Mouse (Mus musculus) layer of hippocampus, adult 9-10 months (tissue): ENCODE measurements around the gene Ropn1.
A peak's percentile ranks its signal among the peaks of the same experiment; 100 is the strongest.
"Not testable (repeated sequence)": the region's sequence is repeated elsewhere in the genome, so short reads cannot be mapped to it uniquely, and the experiment has no call there.

ENCODE experiments used
- DNase-seq: peaks from one replicate; pipeline ENCODE4 v3.0.0; 2022; ENCODE audit warnings: low spot score

Ropn1 gene

DNA sequence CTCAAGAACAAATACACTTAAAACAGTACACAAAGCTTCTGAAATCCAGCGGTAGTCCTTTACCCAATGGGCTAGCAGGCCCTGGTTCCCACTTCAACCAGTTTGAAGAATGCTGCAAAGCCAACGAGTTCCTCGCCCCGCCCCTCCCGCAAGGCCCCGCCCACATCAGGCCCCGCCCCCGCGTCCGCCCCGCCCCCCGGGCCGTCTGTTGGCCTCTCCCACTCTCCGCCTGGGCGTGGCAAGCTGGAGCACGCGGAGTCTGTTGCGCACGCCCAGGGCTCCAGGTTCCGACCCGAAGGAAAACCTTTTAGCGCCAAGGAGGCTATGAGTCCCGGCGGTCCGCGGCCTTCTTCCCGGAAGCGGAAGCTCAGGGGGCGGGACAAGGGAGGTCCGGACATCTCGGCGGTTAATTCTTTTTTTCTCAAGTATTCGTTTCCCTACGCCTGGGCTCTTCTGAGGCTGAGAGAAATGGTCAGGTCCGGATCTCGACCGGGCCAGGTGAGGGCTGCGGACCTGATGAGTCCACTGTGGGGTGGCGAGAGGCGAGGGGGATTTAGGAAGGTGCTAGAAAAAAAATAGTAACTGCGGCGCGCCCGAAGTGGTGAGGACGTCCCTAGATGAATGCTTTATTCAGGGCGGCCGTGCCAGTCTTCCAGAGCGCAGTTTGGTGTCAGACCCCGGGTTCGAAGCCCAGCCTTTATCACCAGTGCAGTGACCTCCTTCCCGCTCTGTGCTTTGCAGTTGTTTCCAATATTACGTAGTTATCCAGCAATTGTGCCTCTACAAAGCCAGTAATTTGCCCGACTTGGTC is 40.8 kb downstream of the Ropn1 start, which contains the start of gene Ccdc14:
Gene Ccdc14 (plus strand): TSS at position 283 of the 811 bp plus-strand sequence.
- DNase-seq = peak; percentile 35

DNA sequence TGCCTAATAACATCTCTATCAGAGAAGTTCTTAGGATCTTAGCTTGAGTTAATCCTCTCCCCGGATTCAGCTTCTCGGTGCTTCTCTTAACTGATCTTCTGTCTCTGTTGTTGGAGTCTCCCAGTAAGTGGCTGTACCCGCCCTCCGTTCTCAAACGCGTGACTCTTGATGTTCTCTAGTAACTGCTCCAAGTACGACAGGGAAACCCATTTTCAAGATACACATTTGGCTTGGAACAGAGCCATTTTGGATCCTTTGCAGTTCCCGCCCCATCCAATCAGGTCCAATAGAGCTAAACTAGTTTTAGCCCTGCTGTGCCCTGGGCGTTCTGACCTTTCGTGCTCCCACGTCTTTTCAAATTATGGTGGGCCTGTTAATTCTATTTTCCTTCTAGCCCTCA is 41.4 kb downstream of the Ropn1 start:
- no peak for DNase-seq

DNA sequence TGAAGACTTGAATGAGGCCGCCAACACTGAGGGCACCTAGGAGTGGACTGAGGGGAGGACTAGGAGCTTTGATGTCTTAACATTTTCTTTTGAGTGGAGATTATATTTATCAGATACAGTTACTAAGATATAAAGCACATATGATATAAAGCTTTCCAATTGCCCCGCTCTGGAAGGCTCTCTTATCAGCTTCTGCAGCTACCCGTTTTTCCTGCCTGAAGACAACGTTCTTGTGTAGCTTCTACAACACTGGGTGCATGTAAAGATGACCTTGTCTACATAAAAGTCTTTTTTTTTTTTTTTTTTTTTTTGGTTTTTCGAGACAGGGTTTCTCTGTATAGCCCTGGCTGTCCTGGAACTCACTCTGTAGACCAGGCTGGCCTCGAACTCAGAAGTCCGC is 44.8 kb downstream of the Ropn1 start:
- DNase-seq = no peak

DNA sequence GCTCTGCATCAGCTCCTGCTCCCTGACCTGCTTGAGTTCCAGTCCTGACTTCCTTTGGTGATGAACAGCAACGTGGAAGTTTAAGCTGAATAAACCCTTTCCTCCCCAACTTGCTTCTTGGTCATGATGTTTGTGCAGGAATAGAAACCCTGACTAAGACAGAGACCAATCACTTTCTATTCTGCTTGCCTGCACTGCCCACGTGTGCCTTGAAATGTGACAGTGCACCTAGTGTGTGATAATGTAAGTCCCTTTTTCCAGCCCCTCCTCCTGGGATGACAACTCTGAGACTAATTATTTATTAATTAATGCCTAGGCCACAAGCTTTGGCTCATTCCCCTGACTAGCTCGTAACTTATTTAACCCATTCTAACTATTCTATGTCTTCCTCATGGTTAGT is 49.0 kb downstream of the Ropn1 start:
- DNase-seq = not testable (repeated sequence)

DNA sequence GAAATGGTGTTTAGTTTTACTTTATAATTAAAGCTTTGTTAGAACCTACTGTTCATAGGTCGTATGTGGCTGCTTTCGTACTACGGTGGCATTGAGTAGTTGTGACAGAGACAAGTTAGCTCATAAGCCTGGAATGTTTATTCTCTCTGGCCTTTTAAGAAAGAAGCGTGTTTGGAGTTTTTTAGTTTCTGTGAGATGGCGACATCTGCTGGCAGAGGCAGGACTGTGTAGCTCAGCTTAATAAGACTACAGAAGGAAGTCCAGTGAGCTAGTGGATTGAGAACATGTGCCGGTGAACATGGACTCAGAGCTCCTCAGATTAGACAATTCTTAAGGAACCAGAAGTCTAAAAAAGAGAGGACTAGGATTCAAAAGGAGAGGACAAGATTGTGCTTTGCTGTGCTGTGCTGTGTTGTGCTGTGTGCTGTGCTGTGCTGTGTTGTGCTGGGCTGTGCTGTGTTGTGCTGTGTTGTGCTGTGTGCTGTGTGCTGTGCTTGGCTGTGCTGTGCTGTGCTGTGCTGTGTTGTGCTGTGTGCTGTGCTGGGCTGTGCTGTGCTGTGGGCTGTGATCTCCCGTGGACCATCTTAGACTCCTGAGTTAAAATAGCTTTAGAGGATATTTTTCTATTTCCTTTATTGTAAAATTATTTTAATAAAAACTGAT is 50.6 kb downstream of the Ropn1 start:
- DNase-seq = peak; percentile 75

DNA sequence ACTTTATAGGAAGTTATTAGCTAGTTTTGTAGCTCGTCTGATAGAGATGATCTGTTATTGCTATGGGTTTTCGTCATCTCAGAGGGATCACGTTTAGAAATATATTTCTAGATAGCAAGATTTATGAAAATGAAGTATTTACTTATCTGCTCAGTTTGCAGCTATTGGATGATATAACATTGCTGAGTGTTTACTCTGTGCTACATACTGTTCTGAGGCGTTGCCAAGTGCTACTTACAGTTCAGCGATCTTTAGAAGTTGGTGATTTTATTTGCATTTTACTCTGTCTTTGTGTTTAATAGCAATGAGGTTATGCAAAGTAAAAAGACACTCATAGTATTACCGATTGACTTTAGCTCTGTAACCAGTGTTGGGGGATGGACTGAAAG is 51.1 kb downstream of the Ropn1 start:
- DNase-seq = no peak

DNA sequence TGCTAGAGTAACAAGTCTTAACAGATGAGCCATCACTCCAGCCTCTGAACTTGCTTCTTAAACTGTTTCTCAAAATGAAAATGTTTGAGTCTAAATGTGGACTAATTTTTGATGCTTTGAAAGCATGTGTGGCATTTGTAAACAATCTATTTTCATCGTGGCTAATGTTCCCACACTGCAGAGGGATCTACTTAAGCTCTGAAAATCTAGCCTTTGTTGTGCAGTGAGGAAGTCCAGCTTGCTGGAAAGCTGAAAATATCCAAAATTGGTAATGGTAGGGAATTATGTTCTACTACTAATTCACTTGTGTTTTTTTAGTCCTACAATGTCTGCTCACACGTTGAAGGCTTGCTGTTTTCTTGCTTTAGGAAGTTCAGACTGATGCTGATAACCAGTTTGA is 56.3 kb downstream of the Ropn1 start:
- no peak for DNase-seq

DNA sequence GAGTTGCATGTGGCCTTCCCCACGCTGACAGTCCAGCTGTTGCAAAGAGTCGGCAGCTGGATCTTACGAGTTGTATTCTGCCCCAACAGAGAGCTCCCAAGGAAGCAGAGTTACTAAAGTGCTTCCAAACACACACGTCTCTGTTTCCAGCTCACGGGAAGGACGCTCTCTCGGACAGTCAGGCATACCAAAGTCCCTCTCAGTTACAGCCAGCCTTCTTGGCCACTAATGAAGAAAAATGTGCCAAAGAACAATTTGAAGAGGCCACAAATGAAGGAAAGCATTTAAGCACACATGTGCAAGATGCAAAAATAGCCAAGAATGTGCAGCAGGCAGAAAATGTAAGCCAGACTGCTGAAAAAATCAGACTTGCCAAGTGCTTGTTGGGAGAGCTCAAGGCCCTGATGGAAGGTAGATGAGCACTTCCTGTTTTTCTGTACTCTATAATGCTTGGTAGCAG is 56.8 kb downstream of the Ropn1 start:
- no peak for DNase-seq

DNA sequence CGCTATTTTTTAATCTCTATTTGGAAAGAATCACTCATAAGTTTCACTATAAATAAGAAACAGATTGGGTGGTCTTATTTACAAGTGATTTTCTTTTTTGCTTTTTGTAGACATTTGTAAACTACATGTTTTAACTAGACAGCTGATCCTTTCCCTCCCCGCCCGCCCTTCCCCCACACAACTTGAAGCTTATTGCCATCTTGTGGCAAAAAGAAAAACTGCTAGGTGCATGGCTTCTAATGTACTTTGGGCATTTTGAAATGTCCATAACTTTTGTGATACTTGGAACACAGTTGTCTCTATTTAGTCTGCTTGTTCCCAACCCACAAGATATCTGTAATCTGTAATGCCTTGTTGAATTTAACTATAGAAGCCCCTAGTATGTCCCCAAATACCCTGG is 61.8 kb downstream of the Ropn1 start:
- DNase-seq = no peak

DNA sequence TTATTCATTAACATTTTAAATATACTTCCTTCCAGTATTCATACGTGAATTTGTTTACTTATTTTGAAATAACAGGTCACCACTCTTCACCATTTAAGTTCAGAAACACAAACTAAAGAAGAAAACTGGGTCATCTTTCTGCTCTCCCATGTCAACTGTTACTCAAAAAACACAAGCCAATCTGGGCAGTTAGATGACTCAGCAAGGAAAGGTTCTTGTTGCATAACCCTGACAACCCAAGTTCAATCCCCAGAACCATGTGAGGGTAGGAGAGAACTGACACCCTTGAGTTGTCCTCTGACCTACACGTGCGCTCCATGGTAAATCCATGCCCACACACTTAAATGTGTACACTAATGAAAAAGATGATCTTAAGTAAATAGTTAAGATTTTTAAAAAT is 75.4 kb downstream of the Ropn1 start:
- DNase-seq = no peak
